Mouse (Mus musculus): ENCODE results near the gene Mthfsl. TPM values are rescaled to one million over a fixed set of nuclear protein-coding genes. Genes with fewer than 3 reads are reported as not detected.

Mthfsl gene
- 1.4 and 2.7 TPM in 2 replicates for polyA plus RNA-seq (2012; rRNA removed)

GRCm38 (mm10) chr9:88719989-88720537, at the start of gene Mthfsl:
Gene Mthfsl (minus strand): TSS chr9:88720296.

GRCm38 (mm10) chr9:88731728-88732127, 11.6 kb upstream of the Mthfsl start, which contains the start of gene Bcl2a1d:
Gene Bcl2a1d (minus strand): TSS chr9:88731914.

Other genes starting within 250 kb of the Mthfsl start
- 1.7 and 2.3 TPM in 2 replicates for gene Syncrip, start 237.7 kb downstream of the Mthfsl start, polyA plus RNA-seq (2012; rRNA removed)
- gene Zfp949, start 172.3 kb downstream of the Mthfsl start, polyA plus RNA-seq (2012; rRNA removed), result 0.73 and 1.0 TPM in 2 replicates
- gene Trim43a, start 139.4 kb downstream of the Mthfsl start, polyA plus RNA-seq (2012; rRNA removed), result 0.08 TPM in 1 of 2 replicates, not detected in the other
- gene Bcl2a1d, start 11.6 kb upstream of the Mthfsl start, polyA plus RNA-seq (2012; rRNA removed), result 0.08 TPM in 1 of 2 replicates, not detected in the other
- gene Trim43c, start 118.9 kb upstream of the Mthfsl start, polyA plus RNA-seq (2012; rRNA removed), result not detected in 2 replicates
- gene Bcl2a1a, start 236.6 kb upstream of the Mthfsl start, polyA plus RNA-seq (2012; rRNA removed), result 0.11 and 0.18 TPM in 2 replicates